Mouse (Mus musculus) left cerebral cortex, adult 8-10 months (tissue): ENCODE measurements around the gene Lamc1. TPM values are rescaled to one million over a fixed set of nuclear protein-coding genes. Genes with fewer than 3 reads are reported as not detected.
"Not testable (repeated sequence)": the region's sequence is repeated elsewhere in the genome, so short reads cannot be mapped to it uniquely, and the experiment has no call there.

Source experiments
- DNase-seq, 2 experiments: peaks; one replicate each; pipeline ENCODE4 v3.0.0; 2022; ENCODE audit warnings: low spot score in 2 of 2
- total RNA-seq, 4 experiments: library from RNA; stranded (reverse); gene quantifications; 2 replicates each; pipeline ENCODE4 v1.2.4; 2022

The Lamc1 gene
- total RNA-seq, 4 experiments from 2014 or later, result 23.8 to 28.5 (median 27.2) TPM

DNA sequence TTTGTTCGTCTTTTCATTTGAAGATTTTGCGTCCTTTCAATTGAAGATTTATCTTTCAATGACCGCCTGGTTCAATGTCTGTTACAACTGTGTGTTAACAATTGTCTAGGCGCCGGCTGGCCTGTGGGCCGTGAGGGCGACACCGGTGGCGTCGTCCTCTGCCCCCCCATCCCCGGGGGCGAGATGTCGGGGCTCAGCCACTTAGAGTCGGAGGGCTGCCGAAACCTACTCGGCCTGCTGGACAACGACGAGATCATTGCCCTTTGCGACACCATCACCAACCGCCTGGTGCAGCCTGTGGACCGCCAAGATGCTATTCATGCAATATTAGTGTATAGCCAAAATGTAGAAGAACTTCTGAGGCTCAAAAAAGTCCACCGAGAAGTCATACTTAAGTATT lies 27.3 kb downstream of the Lamc1 start:
- not testable (repeated sequence) for DNase-seq

DNA sequence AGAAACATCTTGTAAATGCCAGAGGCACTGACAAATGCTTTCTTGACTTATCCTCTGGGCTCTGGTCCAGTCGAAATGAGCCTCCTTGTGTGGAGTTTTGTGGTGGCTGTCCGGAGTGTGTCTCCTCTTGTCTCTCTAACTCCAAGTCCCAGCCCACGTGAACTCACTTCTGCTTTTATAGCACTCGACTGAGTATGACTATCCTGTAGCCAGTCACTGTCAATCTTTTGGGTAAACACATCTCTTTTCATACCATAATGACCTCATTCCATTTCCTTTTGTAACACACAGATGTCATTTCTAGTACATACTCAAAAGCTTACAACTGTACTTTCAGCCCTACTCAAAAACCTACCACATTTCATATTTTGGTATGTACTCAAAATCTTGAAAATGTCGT lies 33.1 kb downstream of the Lamc1 start:
- DNase-seq, result not testable (repeated sequence)

DNA sequence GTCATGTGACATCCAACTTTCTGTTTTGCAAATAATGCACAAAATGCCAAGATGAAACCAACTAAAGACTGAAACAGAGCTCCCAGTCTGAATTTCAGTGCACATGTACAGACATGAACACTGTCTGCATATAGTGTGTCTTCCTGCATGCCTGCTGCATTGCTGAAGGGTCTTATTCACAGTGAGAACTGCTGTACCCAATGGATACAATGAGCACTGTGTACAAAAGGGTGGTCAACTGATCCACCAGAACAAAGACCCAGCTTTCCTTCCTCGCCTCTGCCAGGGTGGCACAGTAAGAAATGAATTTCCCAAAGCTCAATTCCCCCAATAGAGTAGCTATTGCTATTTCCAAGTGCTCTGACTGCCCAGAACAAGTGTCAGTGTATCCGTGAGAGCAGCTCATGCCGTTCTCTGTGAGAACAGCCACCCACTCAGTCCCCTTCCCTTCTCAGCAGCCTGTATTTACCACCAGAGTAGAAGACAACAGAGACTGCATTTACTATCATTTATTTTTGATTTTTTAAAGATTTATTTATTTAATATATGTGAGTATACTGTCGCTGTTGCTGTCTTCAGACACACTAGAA lies 34.7 kb downstream of the Lamc1 start:
- DNase-seq, result not testable (repeated sequence)

DNA sequence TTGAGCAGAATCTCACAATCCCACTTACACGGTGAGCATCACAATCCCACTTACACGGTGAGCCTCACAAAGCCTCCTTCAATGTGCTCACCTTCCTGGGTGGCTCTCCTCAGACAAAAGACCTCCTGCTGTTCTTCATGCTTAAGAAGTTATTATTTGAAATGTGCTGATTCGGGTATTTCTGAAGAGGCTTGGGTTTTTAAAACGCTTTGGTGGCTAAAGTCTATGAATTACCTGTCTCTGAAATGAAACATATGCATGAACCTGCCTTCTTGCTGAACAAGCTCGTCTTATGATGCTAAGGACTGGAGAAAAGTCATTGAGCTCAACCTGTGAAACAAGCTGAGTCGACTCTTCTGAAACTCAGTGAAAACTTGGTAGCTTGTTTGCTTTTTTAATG lies 36.6 kb downstream of the Lamc1 start:
- no peak for DNase-seq

DNA sequence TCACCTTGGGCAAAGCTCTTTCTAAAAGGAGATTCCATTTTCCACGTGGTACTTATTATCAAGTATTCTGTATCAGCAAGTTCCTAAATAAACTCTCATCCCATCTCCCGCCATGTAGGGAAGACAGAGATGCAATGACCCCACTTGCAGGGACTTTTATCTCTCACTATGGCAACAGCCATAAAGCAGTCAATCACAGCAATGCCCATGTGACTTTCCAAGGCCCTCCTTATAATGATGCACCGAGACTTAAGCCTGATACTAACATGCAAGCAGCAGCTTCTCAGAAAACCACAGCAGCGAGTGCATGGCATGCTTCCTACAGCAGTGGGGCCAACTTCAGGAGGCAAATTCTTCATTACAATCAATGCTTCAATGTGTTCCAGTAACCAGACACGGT lies 39.7 kb downstream of the Lamc1 start:
- no peak for DNase-seq

DNA sequence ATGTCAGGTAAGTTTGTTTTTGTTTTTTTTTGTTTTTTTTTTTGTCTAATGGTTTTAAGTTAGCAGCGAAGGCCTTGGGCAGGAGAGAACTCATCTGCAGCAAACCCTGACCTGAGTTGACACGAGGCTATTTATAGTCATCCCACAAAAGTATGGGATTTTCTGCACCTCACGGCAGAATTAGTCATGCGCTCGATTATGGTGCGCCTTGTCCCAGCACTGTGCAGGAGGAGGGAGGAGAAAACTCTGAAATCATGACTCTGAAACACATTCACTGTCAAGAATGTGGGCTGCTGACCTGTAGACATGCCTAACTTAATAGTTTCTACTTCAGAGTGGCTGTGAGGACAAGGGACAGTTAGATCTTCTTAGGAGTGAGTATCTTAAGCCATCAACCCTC lies 40.4 kb downstream of the Lamc1 start:
- no peak for DNase-seq

DNA sequence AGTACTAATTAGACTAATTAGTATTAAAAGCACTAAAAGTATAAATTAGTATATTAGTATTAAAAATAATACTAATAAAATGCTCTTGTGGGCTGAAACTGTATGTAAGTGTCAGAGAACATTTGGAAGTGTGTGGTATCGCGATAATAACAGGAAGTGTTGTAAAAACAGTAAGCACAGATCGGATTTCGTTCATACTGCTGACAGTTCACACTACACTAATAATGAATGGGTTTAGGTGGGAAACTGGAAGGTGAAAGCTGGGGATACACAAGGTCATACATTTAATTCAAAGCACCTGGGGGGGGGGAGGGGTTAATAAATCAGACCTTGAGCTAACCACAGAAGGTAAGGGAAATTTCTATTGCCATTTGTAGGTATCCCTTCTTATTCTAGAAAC lies 41.2 kb downstream of the Lamc1 start:
- DNase-seq, result no peak

DNA sequence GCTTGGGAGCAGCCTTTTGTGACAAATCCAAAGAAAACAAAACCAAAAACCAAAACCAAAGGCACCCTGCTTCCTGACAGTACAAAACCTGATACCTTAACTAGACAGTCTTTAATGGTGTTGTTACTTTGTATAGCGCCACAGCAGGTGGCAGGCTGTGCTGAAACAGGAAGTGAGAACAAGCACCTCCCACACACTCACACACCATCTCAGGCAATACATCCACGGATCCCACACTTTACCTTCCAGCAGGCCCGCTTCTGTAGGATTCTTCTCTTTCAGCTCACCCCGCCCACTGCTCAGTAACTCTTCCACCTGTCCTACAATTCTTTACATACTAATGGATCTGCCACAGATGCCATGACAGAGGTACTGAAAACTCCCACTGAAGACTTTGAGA lies 44.6 kb downstream of the Lamc1 start:
- peak in 1 of 2 experiments; percentile 94 for DNase-seq

DNA sequence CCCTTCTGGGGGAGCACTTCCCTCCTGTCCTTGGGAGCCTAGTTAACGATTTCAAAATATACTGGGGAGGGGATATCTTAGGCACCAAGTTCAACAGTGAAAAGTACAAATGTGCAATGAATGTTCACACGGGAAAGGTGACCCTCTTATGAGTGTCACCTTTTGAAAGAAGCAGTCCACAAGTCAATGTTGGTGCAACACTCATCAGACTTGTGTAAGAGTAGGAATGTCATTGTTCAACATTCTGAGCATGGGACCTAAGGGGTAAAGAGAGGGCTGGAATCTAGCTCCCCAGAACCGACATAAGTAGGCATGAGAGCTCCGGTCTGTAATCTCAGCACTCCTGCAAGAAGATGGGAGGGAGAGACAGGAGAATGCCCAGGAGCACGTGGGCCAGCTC lies 45.1 kb downstream of the Lamc1 start:
- DNase-seq, result no peak

DNA sequence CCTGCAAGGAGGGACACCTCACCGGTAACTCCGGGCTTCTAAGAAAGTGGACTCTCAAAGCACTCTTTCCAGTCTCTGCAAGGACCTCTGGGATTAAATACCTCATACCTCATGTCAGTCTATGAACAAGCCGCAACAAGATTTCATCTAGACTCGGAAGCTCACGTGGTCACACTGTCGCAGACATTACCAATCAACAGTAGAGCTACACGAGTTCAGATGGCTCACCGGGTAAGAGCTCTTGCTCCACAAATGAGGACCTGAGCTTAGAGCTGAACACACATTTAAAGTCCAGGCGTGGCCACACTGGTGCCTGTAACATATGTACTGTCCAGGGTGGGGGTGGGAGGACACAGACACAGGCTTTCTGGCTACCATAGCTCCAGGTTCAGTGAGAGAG lies 46.4 kb downstream of the Lamc1 start:
- no peak for DNase-seq

DNA sequence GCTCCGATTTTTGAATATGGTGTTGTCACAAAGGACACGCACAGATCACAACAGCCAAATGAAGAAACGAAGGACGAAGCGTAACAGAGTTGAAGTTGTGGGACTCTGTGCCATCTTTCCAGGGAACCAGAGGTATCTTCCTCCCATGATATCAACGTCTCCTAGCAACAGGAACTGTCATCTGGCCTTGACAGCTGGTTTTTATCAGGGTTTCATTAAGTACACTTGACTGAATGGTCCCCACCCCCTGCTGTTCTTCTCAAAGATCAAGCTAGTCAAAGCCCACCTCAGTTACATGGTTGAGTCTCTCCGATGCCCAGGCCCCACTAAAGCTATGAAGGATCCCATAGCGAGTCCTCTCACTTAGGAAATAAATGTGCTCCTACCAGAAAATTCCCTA lies 47.4 kb downstream of the Lamc1 start:
- DNase-seq, result no peak

DNA sequence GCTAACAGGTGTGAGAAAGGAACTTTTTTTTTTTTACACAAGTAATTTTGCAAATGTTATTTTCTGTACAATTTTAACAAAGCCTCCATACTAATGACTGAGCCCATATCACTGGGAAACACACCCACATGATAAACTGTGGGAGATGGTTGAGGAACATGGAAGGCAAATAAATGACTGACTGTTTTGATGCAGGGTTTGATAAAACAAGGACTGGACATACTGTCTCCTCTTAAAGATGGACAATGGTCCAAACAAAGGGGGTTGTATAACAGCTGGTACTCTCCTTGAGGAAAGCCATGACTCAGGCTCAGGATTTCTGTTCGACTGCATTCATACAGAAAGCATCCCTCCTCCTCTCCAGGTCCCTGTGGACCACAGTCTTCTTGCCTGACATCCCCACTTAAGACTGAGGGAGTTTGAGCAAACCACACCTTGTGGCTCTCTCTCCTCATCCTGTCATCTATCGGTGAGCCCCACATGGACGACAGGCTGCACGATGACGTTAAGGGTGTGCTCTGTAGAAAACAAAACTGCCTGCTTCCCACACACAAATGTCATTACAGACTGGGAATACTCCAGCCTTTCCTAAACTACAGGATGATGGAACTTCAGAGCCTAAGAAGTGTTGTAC lies 50.1 kb downstream of the Lamc1 start:
- DNase-seq, result no peak

DNA sequence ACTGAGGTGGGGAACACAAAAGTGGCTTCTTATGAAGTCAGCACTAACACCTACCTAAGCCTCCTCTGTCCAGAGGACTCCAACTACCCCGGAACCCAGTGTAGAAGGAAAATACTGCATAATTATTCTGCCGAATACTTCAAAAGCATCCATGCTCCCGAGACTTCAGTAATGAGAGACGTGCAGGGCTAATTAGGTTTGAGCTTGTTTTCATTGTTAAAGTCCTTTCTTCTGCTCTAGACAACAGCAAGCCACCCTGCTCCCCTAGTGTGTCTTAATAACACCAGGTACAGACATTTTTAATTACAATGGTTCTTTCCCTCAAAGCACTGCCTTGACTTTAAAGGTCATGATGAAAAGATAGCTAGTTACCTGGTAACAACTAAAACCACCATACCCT lies 51.1 kb downstream of the Lamc1 start:
- no peak for DNase-seq

DNA sequence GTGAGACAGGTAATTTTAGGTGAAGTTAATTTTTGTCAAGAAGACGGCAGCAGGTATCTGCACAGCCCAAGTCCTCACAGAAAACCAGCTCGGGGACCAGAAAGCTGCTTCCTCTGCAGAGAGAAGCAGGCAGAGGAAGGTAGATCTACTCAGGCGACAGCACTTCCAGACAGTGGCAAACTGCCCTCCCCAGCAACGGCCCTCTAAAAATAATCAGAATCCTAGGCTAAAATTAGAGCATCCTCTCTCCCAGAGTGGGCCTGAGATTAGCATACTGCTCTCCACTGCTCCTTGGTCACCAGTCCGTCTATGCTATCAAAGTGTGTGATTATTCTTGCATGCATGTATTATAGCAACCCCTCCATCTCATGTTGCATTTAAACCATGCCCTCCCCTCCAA lies 52.2 kb downstream of the Lamc1 start:
- peak in 1 of 2 experiments; percentile 21 for DNase-seq

DNA sequence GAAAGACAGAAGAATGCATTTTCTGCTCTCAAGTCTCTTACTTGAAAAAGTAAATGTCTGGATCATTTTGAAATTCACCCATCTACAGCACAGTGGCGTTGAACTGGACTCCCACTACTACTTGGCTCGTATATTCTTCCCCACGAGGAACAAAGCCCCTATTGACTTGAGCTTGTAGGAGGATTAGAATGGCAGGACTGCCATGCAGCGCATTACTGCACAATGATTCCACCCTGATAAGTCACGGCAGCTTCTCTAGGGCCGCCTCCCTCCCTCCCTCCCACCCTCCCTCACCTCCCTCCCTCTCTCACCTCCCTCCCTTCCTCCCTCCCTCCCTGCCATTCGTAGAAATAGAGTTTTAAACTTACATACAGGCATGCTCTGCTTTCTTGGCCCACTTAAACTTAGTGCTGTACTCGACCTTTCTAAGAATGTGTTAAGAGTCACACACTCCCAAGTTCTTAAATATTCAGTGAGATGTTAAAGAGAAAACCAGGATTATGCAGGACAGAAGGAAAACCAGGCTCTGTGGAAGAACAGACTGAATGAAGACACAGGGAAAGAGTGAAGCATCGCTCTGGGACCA lies 54.5 kb downstream of the Lamc1 start:
- DNase-seq, result no peak

DNA sequence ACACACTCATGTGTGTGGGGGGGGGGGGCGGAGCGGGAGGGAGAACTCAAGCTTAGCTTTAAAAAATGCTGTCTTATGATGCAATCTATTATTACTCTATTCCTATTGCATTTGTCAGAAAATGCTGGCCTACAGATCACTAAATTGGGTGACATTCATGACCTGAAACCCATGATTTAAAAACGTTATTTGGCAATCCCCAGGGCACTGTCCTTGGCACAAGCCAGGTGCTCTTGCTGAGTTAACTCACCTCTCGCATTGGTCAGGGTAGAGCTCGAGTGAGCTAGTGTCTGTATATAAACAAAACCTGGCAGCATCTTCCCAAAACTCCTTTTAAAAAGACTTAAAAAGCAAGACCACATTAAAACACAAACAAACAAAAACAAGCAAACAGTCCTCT lies 57.1 kb downstream of the Lamc1 start:
- DNase-seq, result no peak

DNA sequence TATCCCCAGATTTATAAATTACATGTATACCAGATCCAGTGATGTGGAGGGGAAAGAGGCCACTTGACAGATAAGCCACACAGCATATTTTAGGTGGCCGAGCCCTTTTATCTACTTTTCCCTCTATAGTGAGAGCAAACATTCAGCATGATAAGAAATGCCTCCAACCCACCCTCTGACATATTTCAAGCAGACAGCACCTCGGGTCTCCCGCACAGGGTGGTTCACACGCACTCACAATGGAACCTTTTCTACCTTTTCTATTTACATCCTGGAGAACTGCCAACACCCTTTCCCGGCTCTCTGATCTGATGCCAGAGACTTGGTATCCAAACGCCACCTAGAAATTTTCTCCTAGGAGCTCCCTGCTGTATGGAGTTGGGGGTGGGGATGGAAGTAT lies 58.0 kb downstream of the Lamc1 start:
- no peak for DNase-seq

DNA sequence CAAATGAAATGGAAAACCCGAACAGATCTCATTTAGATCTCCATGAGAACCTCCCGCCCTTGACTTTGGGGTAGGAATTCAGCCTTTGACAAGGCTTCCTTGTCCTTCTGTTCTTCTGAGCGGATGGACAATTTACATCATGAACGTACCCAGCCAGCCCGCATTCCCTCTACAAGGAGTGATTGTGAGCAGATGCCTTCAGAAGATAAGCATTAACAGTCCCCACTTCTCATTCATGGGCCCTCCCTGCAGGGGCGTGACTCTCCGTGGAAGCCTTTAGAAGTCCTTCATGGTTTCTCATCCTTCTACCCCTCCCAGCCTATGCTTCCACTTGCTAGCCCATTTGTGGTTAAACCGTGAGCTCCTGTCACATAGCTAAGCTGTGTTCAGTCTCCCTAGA lies 58.9 kb downstream of the Lamc1 start:
- no peak for DNase-seq

DNA sequence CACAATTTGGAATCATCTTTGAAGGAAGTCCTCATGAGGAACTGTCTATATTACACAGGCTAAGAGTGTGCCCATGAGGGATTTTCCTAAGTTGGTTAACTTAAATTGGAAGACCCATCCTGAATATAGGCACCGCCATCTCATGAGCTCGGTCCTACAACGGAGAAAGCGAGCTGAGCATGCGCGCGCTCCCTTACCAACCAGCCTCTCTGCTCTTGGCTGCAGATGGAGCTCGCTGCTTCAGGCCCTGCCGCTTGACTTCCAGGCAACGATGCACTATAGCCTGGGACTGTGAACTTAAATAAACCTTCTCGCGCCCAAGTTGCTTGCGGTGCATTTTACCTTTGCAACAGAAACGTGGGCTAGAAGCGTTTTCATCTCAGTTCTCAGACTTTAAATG lies 61.8 kb downstream of the Lamc1 start:
- no peak for DNase-seq

DNA sequence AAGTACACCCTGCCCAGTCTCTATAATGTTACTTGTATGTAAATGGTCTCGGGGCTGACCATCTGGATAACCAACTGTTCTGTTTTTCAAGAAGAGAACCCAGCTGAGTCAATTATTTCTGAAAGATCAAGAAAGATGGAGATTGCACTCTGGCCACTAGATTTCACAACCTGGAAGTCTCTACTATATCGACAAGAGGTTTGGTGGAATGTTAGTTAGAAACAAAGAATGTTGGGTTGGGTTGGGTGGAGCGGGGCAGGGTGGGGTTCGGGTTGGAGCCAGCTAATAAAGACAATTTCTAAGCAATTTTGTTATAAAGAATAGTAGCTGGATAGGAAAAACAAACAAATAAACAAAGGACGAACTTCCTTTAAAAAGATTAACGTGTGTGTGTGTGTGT lies 62.9 kb downstream of the Lamc1 start:
- no peak for DNase-seq

DNA sequence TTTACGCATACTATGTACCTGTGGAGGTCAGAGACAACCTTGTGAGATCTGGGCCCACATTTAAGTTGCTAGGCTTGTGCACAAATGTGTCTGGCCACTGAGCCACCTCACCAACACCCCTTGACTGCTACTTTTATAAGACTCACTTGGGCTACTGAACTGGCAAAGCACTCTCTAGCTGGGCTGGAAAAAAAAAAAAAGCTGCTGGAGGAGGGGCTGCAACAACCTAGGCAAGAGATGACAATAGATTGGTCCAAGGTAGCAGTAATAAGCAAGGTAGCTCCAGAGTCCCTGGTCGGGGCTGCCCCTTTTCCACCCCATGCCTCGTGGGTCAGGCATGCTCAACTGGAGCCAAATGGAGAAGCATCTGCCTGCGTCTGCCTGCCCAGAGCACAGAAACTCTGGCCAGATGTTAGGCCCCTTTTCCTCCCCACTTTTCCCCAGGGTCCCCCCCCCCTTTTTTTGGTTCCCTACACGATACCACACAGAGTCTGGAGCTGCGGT lies 63.7 kb downstream of the Lamc1 start:
- DNase-seq, result no peak

DNA sequence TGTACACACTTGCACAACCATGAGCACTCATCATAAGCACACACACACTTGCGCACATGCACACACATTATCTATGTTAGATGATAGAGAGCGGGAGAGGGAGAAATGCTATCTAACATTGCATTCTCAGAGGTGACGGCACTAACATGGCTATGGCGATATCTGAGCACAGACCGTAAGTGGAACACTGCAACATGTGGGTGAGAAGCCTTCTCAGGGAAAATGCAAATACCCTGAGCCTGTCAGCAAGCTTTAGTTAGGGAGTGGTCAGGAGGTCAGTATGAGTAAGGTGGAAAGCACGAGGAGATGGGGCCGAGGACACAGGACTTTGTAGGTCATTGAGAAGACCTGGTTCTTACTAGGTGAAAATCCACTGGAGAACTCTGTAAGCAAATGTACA lies 64.3 kb downstream of the Lamc1 start:
- DNase-seq, result no peak

DNA sequence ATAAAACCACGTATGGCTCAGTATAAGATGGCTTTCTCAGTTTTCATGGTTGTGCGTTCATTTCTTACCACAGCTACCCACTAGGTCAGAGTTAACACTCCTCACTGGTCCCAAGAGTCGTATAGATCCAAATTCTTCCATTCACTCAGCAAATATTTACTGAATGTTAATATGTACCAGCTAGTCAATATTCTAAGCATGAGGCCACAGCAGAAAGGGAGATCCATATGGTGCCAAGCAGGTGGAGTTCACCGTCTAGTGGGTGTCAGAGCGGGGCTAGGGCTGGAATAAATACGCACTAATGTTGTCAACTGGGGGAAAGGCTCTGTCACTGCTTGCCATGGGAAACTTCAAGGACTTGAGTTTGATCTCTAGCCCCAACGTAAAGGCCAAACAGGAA lies 64.9 kb downstream of the Lamc1 start:
- DNase-seq, result no peak
